8 mouse cellular contexts compared by ENCODE assay signal in the genomic region with DNA sequence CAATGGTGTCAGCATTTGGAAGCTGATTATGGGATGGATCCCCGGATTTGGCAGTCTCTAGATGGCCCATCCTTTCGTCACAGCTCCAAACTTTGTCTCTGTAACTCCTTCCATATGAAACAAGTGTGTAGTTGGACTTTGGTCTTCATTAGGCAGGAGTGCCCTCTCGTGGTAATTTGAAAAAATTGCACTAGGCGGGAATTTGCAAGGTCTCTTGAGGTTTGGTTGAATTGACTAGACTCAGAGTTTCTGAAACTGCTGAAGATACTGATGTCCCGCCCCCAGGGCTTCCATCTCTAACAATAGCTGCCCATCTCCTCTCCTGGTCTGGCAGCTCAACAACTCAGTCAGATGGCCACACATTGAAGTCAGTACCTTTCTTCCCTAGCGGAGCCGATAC. TPM values are rescaled to one million over a fixed set of nuclear protein-coding genes. Genes with fewer than 3 reads are reported as not detected.
A peak's percentile ranks its signal among the peaks of the same experiment; 100 is the strongest.
DNase-seq lines count a peak whose midpoint lies in the region; ATAC-seq lines count a peak whose summit lies in the region.
"Had no signal": no experiment of that assay in that cellular context is flagged by ENCODE, and none has a peak within 500 bp of the region (broad histone marks: within the 10 kb centered on the region; RNA-seq: fewer than 3 reads in every experiment).

No protein-coding gene starts in this region.

- intact Hi-C loops in left cerebral cortex, postnatal 14 days (cut with DNase I) = loop anchor here (2.0 to 10.0 kb wide), 4 partner anchors 83 to 409 kb away; a partner anchor contains a TSS
- intact Hi-C loops in left cerebral cortex, postnatal 4 days (cut with DNase I) = loop anchor here (5.0 kb wide), 1 partner anchor 84 kb away; a partner anchor contains a TSS

- DNase-seq in left cerebral cortex, postnatal 14 days (ENCODE audit: low spot score in 2 of 2) = peak; percentile 57 to 58
- no peak for DNase-seq in left cerebral cortex, postnatal 4 days
- peak; percentile 28 for DNase-seq in Muller cell, postnatal 12 days (ENCODE audit: inconsistent ontology term)
- DNase-seq in cerebellum, postnatal 25 days = peak; percentile 23 to 52
- peak; percentile 63 for DNase-seq in lung, postnatal 36 days
- DNase-seq in thymus, postnatal 0 days (ENCODE audit: low spot score) = peak; percentile 77

- peak; percentile 56 to 86 for ATAC-seq in hematopoietic stem cell, adult 5-6 weeks (replicated peaks in 1 of 2; ENCODE audit: insufficient read depth in 1 of 2, low FRiP score in 2 of 2, low TSS enrichment in 1 of 2, low read depth in 1 of 2, poor library complexity in 2 of 2, severe bottlenecking in 2 of 2)

RNA-seq across cellular contexts. Expression of a gene that starts 6.8 kb away (rescaled TPM):
- under 1 TPM in 1 of 2 experiments, not detected in 1; 0.13 TPM for total RNA-seq in left cerebral cortex, postnatal 14 days (2021)
- total RNA-seq in left cerebral cortex, postnatal 4 days (2021) = under 1 TPM in 1 of 2 experiments, not detected in 1; 0.48 TPM
- not detected in 2 replicates for total RNA-seq in hematopoietic stem cell, adult 5-6 weeks (2017)
- not detected in 2 replicates for polyA plus RNA-seq in thymus, postnatal 0 days (2015; fragmentation: Nextera tagmentation; extraction: Ambion mirVana)

RNA-seq across cellular contexts. Expression of a gene that starts 13.7 kb away (rescaled TPM):
- total RNA-seq in left cerebral cortex, postnatal 14 days (2021) = under 1 TPM in 1 of 2 experiments, not detected in 1; 0.19 TPM
- under 1 TPM in 1 of 2 experiments, not detected in 1; 0.34 TPM for total RNA-seq in left cerebral cortex, postnatal 4 days (2021)
- total RNA-seq in hematopoietic stem cell, adult 5-6 weeks (2017) = not detected in 2 replicates
- polyA plus RNA-seq in thymus, postnatal 0 days (2015; fragmentation: Nextera tagmentation; extraction: Ambion mirVana) = not detected in 2 replicates

RNA-seq across cellular contexts. Expression of a gene that starts 27.3 kb away (rescaled TPM):
- 10 to 100 TPM; 57.8 to 72.4 TPM for total RNA-seq in left cerebral cortex, postnatal 14 days (2021)
- 10 to 100 TPM; 54.4 to 58.7 TPM for total RNA-seq in left cerebral cortex, postnatal 4 days (2021)
- total RNA-seq in hematopoietic stem cell, adult 5-6 weeks (2017) = 50.9 and 100 TPM in 2 replicates
- 82.0 and 82.7 TPM in 2 replicates for polyA plus RNA-seq in thymus, postnatal 0 days (2015; fragmentation: Nextera tagmentation; extraction: Ambion mirVana)

RNA-seq across cellular contexts. Expression of a gene that starts 33.2 kb away (rescaled TPM):
- not detected for total RNA-seq in left cerebral cortex, postnatal 14 days (2021)
- not detected for total RNA-seq in left cerebral cortex, postnatal 4 days (2021)
- not detected in 2 replicates for total RNA-seq in hematopoietic stem cell, adult 5-6 weeks (2017)
- not detected in 2 replicates for polyA plus RNA-seq in thymus, postnatal 0 days (2015; fragmentation: Nextera tagmentation; extraction: Ambion mirVana)
- polyA plus RNA-seq: gonadal fat pad, adult 2 months had no signal

RNA-seq across cellular contexts. Expression of a gene that starts 51.2 kb away (rescaled TPM):
- not detected for total RNA-seq in left cerebral cortex, postnatal 14 days (2021)
- total RNA-seq in left cerebral cortex, postnatal 4 days (2021) = not detected
- not detected in 2 replicates for total RNA-seq in hematopoietic stem cell, adult 5-6 weeks (2017)
- polyA plus RNA-seq in thymus, postnatal 0 days (2015; fragmentation: Nextera tagmentation; extraction: Ambion mirVana) = not detected in 2 replicates
- polyA plus RNA-seq: gonadal fat pad, adult 2 months had no signal
